Mouse (Mus musculus): ENCODE data around the gene Gm11627. TPM values are rescaled to one million over a fixed set of nuclear protein-coding genes. Genes with fewer than 3 reads are reported as not detected.
A peak's percentile ranks its signal among the peaks of the same experiment; 100 is the strongest.
"Not testable (repeated sequence)": the region's sequence is repeated elsewhere in the genome, so short reads cannot be mapped to it uniquely, and the experiment has no call there.

The Gm11627 gene
- total RNA-seq (2021), result under 1 TPM in 1 of 2 experiments, not detected in 1; 0.69 TPM
- long read RNA-seq, experiment 1, result 0 reads
- long read RNA-seq, experiment 2, result 0 reads

DNA sequence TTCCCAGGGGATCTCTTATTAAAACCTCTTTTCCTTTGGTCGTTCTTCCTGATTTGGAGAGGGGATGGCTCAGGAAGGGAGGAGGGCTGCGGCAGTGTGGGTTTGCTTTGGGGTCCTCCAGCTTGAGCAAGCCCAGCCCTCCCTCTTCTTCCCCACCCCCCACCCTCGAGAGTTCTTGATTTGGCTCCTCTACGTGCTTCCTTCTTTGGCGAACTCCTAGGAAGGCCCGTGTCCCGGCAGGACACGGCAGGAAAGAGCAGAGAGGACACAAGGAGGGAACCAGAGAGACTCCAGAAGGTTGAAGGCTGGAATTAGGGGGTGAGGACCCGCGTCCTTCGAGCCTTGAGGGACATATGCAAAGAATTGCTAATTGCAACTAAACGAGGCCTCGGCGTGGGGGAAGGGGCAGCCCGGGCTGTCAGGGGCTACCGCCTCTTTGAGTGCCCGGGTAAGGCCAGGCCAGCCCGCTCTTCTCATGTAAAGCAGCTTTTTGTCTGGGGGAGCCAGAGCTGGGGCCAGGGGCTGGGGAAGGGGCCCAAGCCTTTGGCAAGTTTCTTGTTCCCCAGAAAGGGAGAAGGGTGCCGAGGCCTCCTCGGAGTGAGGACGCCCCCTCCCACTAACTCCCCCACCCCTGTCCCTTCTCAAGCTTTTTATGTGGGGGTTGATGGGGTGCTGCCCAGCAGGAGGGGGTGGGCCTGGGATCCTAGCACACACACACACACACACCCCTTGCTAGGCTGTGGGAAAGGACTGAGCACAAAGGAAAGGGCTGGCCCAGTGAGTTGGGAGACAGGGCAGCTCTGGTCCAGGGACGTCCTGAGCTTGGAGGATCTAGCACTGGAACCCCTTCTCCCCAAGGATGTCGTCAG lies at the start of gene Gm11627:
Gene Gm11627 (minus strand): TSS at position 297 of the 869 bp plus-strand sequence.
- peak in 1 of 2 experiments; percentile 8 for DNase-seq

DNA sequence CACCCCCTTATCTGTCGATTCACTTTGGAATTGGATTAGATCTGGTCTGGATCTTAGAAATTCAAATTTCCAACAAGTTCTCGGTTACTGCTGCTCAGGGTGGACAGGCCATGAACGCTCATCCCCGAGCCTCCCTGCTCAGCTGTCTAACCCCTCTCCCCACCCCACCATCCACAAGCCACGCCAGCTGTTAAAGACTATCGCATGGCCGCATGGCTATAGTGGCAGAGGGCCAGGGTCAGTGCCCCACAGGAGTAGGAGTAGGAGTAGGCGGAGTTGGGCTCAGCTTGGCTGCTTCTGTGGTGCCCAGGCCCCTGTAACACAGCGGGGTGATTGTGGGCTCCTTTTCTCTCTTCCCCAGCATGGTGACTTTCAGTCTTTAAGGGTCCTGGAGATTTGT lies 49.3 kb upstream of the Gm11627 start:
- no peak for DNase-seq

GRCm38 (mm10) chr11:102627171-102627931 lies 48.1 kb upstream of the Gm11627 start:
- DNase-seq, result no peak

GRCm38 (mm10) chr11:102624888-102625407 lies 45.7 kb upstream of the Gm11627 start:
- DNase-seq, result no peak

DNA sequence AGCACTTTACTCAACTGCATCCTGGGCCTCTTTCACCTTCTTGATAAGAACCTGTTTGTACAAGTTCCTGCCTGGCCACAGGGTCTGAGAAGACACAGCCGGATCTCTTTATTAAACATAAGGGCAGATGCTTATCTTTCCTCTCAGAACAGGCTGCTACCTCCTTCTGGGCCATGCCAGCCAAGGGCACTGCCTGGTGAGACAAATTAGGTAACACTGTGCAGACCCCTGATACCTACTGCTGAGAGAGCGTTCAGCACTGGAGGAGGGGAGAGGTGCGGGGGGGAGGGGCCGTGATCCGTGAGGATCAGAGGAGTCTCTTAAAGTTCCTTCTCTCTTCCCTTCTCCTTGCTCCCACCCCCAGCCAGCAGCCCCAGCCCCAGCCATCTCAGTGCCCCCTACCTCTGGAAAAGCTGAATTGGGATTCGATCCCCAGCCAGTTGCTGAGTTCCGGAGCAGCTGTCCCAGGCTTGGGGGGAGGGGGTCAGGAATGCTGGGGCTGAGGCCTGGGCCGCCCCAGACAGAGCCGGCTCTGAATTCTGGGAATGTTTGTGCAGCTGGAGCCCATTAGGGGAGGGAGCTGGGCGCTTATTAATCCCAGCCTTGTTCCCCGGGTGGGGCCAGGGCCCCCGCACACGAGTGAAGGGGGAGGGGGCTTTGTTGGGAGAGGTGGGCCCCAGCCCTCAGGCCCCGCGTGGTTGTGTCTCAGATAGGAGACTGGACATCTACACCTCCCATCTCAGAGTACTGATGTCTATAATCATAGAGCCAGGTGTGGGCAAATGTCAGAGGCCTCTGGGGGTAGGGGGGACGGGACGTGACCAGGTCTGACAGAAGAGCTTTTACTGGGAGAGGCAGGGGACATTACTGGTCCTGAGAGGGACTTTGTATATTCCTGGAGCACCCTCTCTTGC lies 44.9 kb upstream of the Gm11627 start:
- DNase-seq, result peak in 1 of 2 experiments; percentile 3

GRCm38 (mm10) chr11:102619449-102619848 lies 40.2 kb upstream of the Gm11627 start:
- no peak for DNase-seq

DNA sequence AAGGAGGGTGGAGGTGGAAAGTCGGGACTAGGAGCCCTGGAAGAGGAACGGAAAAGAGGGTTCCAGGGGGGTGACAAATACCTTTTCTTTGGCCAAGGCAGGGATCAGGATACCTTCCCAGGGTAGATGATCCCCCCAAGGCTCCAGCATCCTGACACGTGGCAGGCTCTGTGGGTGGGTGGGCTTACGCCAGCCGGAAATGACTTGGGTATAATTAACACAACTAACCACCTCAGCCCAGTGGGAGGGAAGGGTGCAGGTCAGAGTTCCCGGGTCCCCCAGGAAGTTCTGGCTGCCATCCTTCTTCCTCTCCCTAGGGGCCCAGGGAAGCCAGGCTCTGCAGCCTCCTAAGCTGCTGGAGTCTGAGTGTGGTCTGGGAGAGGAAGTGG lies 32.0 kb upstream of the Gm11627 start:
- DNase-seq, result no peak

GRCm38 (mm10) chr11:102610675-102611316 lies 31.5 kb upstream of the Gm11627 start:
- DNase-seq, result no peak

DNA sequence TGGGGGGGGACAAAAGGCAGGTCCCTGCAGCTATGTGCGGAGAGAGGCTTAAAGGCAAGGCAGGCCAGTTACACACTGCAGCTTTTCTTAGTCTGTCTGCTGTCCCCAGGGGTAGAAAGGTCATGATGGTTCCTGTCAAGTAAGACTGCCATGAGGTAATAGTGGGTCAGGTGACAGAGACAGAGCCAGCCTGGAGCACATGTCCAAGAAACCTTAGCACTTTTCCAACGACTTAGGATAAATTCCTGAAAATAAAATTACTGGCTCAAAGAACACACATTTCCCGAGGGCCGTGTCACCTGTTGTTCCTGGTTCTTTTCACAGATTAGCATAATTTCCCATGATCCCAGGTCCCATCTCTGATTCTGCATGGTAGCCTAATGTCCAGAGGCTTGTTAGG lies 31.0 kb upstream of the Gm11627 start:
- DNase-seq, result no peak

DNA sequence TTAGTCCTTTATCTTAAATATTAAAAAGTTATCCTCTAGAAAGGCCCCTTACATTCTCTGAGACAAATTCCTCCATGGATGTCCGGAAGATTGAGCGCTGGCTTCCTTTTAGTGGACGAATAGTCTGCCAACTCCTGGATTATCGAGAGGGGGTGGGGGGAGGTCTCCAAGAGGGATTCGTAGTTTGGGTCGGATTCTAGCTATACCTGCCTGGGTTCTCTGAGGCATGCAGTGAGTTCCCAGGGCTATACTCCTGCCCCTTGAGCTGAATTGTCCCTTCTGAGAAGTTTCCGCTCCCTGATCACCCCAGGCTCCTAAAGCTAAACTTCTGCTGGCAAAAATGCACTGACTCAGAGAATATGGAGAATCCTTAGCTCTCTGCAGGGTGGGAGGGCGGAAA lies 30.2 kb upstream of the Gm11627 start:
- DNase-seq, result no peak

DNA sequence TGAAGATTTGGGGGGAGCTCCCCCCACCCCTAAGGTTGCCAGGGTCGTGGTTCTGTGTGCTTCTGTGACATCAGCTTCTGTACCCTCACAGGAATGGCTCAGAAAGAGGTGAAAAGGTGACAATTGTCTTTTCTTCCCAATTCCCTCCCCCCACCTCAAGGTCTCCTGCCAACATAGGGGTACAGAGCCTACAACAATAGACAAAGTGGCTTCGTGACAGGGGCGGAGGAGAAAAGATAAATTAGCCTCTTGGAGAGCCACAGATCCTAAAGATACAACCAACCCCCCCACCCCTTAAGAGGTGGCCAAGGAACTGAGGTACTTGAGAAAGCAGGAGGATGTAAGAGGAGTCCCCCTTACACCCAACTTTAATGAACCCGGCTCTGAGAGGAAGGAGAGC lies 29.4 kb upstream of the Gm11627 start:
- DNase-seq, result no peak

GRCm38 (mm10) chr11:102607686-102608548 lies 28.7 kb upstream of the Gm11627 start:
- DNase-seq, result no peak

- not testable (repeated sequence) for DNase-seq
Measured at GRCm38 (mm10) chr11:102607201-102607600, 27.9 kb upstream of the Gm11627 start.

GRCm38 (mm10) chr11:102606751-102607171 lies 27.5 kb upstream of the Gm11627 start:
- DNase-seq, result no peak

- no peak for DNase-seq
Measured at GRCm38 (mm10) chr11:102605553-102606416, 26.5 kb upstream of the Gm11627 start.

DNA sequence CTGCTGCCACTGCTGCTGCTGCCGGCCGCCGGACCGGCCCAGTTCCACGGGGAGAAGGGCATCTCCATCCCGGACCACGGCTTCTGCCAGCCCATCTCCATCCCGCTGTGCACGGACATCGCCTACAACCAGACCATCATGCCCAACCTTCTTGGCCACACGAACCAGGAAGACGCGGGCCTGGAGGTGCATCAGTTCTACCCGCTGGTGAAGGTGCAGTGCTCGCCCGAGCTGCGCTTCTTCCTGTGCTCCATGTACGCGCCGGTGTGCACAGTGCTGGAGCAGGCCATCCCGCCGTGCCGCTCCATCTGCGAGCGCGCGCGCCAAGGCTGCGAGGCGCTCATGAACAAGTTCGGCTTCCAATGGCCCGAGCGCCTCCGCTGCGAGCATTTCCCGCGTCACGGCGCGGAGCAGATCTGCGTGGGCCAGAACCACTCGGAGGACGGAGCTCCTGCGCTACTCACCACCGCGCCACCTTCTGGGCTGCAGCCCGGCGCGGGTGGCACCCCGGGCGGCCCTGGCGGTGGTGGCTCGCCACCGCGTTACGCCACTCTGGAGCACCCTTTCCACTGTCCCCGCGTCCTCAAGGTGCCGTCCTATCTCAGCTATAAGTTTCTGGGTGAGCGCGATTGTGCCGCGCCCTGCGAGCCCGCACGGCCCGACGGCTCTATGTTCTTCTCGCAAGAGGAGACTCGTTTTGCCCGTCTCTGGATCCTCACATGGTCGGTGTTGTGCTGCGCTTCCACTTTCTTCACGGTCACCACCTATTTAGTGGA lies 25.7 kb upstream of the Gm11627 start:
- peak; percentile 49 to 64 for DNase-seq

DNA sequence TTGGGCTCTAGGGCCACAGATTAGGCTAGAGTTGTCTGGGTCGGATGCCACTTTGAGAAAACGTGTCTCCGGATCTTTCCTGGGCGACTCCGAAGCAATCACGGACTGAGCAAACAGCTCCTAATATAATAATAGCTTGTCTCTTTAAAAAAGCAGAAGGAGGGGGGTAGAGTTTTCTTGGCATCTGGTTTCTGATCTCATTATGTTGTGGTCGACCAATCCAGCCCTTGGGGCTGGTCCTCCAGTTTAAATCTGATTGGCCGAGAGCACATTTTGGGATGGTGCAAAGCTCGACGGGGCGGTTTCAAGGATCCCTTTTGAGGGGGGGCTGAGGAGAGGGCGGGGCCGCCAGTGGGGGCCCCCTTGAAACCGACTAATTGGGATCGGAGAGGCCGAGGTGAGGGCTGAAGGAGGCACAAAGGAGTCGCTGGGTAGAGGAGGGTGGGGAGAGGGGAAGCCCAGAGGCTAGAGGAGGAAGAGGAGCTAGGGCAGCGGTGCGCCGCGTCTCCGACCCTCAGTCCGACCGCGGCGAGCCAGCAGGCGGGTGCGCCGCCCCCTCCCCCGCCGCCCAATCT lies 24.8 kb upstream of the Gm11627 start, which contains the start of gene Fzd2:
Gene Fzd2 (plus strand): TSS at position 387 of the 575 bp plus-strand sequence.
- DNase-seq, result peak; percentile 85

DNA sequence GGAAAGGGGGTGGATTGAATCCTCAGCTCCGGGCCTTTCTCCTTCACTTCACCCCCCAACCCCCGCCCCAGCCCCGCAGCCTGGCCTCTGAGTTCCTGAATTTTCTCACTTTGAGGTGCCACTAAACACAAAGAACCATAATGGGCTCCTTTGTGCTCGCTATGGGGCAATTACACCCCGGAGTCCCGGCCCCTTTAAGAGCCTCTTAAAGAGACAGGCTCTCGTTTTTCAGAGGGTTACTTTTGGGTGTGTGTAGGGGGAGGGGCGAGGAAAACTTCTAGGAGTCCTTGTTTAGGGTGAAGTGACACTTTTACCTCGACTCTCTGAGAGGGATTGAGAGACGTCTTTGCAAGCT lies 24.2 kb upstream of the Gm11627 start:
- peak; percentile 53 to 75 for DNase-seq

Data from adrenal gland, postnatal 36 days (tissue).